Mouse (Mus musculus) cortical plate, adult 2 months (tissue): ENCODE measurements around the gene Mst1r.

Experiments used
- CTCF ChIP-seq: fragments of 200-500 bp; IDR thresholded peaks from 2 replicates; pipeline ENCODE4 v1.5.1; 2011; ENCODE audit warnings: mild to moderate bottlenecking, control low read depth, low read length; ENCODE audit not compliant: insufficient read depth; ENCODE audit errors: extremely low read depth
- POLR2A ChIP-seq: fragments of 200-500 bp; IDR thresholded peaks from 2 replicates; pipeline ENCODE4 v1.6.1; 2011; ENCODE audit warnings: mild to moderate bottlenecking, low read length, control low read depth; ENCODE audit not compliant: insufficient read depth; ENCODE audit errors: extremely low read depth

DNA sequence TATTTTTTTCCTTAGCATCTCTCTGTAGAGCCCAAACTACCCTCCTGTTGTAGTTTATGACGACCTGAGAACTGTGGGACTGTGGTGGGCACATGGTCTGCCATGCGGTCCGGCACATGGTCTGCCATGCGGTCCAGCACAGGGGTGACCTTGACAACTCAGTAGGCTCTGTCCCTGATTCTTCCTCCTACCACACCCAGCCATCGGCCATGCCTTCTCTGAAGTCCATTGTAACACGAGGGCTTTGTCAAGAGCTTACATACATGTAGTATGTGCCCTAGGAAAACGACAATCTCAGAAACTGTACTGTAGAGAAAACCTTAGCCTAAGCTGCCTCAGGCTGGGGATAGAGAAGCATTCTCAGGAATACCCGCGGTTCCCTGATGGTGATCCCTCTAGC is 58.0 kb downstream of the Mst1r start:
- no peak for TF ChIP-seq POLR2A
- TF ChIP-seq CTCF: no peak
